Comparison of ENCODE assay signal across 8 mouse cellular contexts in genomic region chr12:99641278-99641677, GRCm38 (mm10).
DNase-seq lines count a peak whose midpoint lies in the region; ATAC-seq lines count a peak whose summit lies in the region.

No protein-coding gene starts in this region.

- H3K9ac ChIP-seq in forebrain, embryonic 16.5 days (replicated peaks; ENCODE audit: low read depth, low read length): peak overlapping the region; percentile 41
- H3K9ac ChIP-seq in limb, embryonic 12.5 days (replicated peaks): no peak overlapping the region
- no peak overlapping the region; the same call in 1 of the 2 replicates for H3K9ac ChIP-seq in midbrain, embryonic 16.5 days (ENCODE audit: low read depth, low read length)
- no peak overlapping the region for H3K9ac ChIP-seq in stomach, embryonic 16.5 days (ENCODE audit: low read length)

- peak overlapping the region; percentile 31 for H3K4me3 ChIP-seq in forebrain, embryonic 16.5 days (replicated peaks; ENCODE audit: low read length)
- 0 out of 2 replicates have a peak overlapping the region, but pooled peaks have one; percentile 1 for H3K4me3 ChIP-seq in limb, embryonic 12.5 days (replicated peaks)
- peak overlapping the region; percentile 17; the same call in 1 of the 2 replicates for H3K4me3 ChIP-seq in midbrain, embryonic 16.5 days (ENCODE audit: low read depth, low read length)
- H3K4me3 ChIP-seq in stomach, embryonic 16.5 days (replicated peaks; ENCODE audit: low read length): 0 out of 2 replicates have a peak overlapping the region, but pooled peaks have one; percentile 5

- peak; percentile 16 for DNase-seq in adrenal gland, postnatal 14 days
- DNase-seq in adrenal gland, postnatal 10 days: no peak
- peak; percentile 84 for DNase-seq in CD4-positive helper T cell, adult 2 months (ENCODE audit: low read depth, low spot score)
- no peak for DNase-seq in cerebellum, postnatal 25 days

- H3K4me2 ChIP-seq in forebrain, embryonic 16.5 days (ENCODE audit: low read length): peak overlapping the region; percentile 54
- H3K4me2 ChIP-seq in limb, embryonic 12.5 days: peak overlapping the region; percentile 46
- peak overlapping the region; percentile 55 for H3K4me2 ChIP-seq in midbrain, embryonic 16.5 days (ENCODE audit: low read length)
- H3K4me2 ChIP-seq in stomach, embryonic 16.5 days (ENCODE audit: low read depth, low read length): peak overlapping the region; percentile 45

- H3K4me1 ChIP-seq in forebrain, embryonic 16.5 days (replicated peaks; ENCODE audit: control insufficient read depth, insufficient read depth, low read length): peaks cover 20% of the 10 kb centered on the region
- peaks cover 19% of the 10 kb centered on the region for H3K4me1 ChIP-seq in limb, embryonic 12.5 days (replicated peaks)
- H3K4me1 ChIP-seq in midbrain, embryonic 16.5 days (ENCODE audit: control insufficient read depth, insufficient read depth, low read length): peaks cover 18% of the 10 kb centered on the region
- H3K4me1 ChIP-seq in stomach, embryonic 16.5 days (ENCODE audit: control insufficient read depth, insufficient read depth, low read length): no peaks in the 10 kb centered on the region

- no peak for ATAC-seq in forebrain, embryonic 16.5 days
- no peak for ATAC-seq in limb, embryonic 12.5 days (ENCODE audit: insufficient number of reproducible peaks, insufficient read depth, low FRiP score, low TSS enrichment, low read depth)
- ATAC-seq in midbrain, embryonic 16.5 days: no peak
- no peak for ATAC-seq in stomach, embryonic 16.5 days (ENCODE audit: insufficient read depth, low FRiP score)

- WGBS in forebrain, embryonic 16.5 days: 22% methylated on average over 7 of the region's 9 CpGs
- 52% methylated on average over 7 of the region's 9 CpGs for whole genome bisulfite sequencing in limb, embryonic 12.5 days
- WGBS in midbrain, embryonic 16.5 days: 37% methylated on average over 7 of the region's 9 CpGs
- 55% methylated on average over 7 of the region's 9 CpGs for WGBS in stomach, embryonic 16.5 days

- H3K9me3 ChIP-seq in forebrain, embryonic 16.5 days (ENCODE audit: control insufficient read depth, low read length): peaks cover 3% of the 10 kb centered on the region; the same call in 1 of the 2 replicates
- H3K9me3 ChIP-seq in limb, embryonic 12.5 days: peaks cover 39% of the 10 kb centered on the region
- no peaks in the 10 kb centered on the region; the same call in none of the 2 replicates for H3K9me3 ChIP-seq in midbrain, embryonic 16.5 days (replicated peaks; ENCODE audit: control insufficient read depth, low read length, poor library complexity, severe bottlenecking)
- H3K9me3 ChIP-seq in stomach, embryonic 16.5 days (replicated peaks; ENCODE audit: control insufficient read depth, low read length): peaks cover 19% of the 10 kb centered on the region

- no peaks in the 10 kb centered on the region for H3K27me3 ChIP-seq in forebrain, embryonic 16.5 days (replicated peaks; ENCODE audit: control insufficient read depth, insufficient read depth, low read length)
- no peaks in the 10 kb centered on the region for H3K27me3 ChIP-seq in limb, embryonic 12.5 days
- no peaks in the 10 kb centered on the region for H3K27me3 ChIP-seq in midbrain, embryonic 16.5 days (ENCODE audit: control insufficient read depth, insufficient read depth, low read depth, low read length)
- no peaks in the 10 kb centered on the region for H3K27me3 ChIP-seq in stomach, embryonic 16.5 days (ENCODE audit: control insufficient read depth, insufficient read depth, low read length)

- no peak overlapping the region for H3K27ac ChIP-seq in forebrain, embryonic 16.5 days (ENCODE audit: low read length)
- H3K27ac ChIP-seq in limb, embryonic 12.5 days: no peak overlapping the region
- H3K27ac ChIP-seq in midbrain, embryonic 16.5 days (ENCODE audit: low read length): no peak overlapping the region
- H3K27ac ChIP-seq in stomach, embryonic 16.5 days (ENCODE audit: low read length): no peak overlapping the region

- H3K36me3 ChIP-seq in forebrain, embryonic 16.5 days (ENCODE audit: control insufficient read depth, insufficient read depth): no peaks in the 10 kb centered on the region
- H3K36me3 ChIP-seq in limb, embryonic 12.5 days: no peaks in the 10 kb centered on the region
- no peaks in the 10 kb centered on the region for H3K36me3 ChIP-seq in midbrain, embryonic 16.5 days (ENCODE audit: control insufficient read depth, insufficient read depth, low read length)
- H3K36me3 ChIP-seq in stomach, embryonic 16.5 days (ENCODE audit: control insufficient read depth, insufficient read depth, low read length): no peaks in the 10 kb centered on the region

Comparison
In these comparisons a context has a peak if more than half of its experiments do, and no peak if none do; other contexts are left out.
1. DNase-seq: peak in adrenal gland, postnatal 14 days (single experiment) and CD4-positive helper T cell, adult 2 months (single experiment); none in adrenal gland, postnatal 10 days (single experiment) and cerebellum, postnatal 25 days (0 of 2).
2. Peak in every context shown above with its lines, with median percentiles within 50 percentile points of each other: H3K4me2 ChIP-seq and H3K4me3 ChIP-seq.